Mouse (Mus musculus) testis, adult 10 weeks (tissue): ENCODE measurements around the gene Dvl1. TPM values are rescaled to one million over a fixed set of nuclear protein-coding genes. Genes with fewer than 3 reads are reported as not detected.

Source experiments
- polyA plus RNA-seq: library from polyadenylated mRNA; stranded (reverse); fragments of 350-450 nt; fragmentation: Illumina TruSeq; extraction: RNeasy Lipid Tissue Mini Kit (QIAGEN cat#74804); gene quantifications from one replicate; pipeline ENCODE4 v1.2.3, GENCODE M21; 2014; ENCODE audit warnings: low read depth, low replicate concordance

Gene Dvl1
- 6.2 TPM for polyA plus RNA-seq

DNA sequence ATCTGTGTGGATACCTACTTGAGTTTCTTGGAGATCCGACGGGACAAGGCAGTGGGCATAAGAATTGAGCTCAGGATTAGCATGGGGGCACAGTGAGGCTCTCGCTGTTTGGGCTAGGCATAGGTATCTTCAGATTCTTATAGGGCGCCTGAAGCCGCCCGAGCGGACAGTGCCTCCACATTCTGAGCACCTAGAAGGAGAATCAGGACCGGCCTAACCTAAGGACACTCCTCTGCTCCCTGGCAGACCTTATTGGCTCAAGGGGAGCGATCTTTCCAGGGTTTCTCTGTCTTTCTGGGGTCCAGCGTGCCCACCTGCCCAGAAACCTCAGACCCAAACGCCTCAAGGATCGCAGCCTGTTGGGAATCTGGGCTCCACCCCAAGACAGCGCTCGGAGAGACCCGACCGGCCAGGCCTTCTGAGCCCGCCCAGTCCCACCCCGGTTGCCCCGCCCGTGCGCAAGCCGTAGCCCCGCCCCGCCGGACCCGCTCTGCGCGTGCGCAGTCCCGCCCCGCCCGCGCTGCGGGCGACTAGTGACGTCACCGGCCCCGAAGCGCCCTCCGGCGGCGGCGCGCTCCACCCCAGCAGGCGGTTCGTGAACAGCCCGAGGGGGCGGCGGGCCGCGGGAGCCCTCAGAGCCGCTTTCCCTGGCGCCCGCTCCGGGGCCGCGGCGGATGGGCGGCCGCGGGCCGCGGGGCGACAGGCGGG, at the start of gene Dvl1:
Dvl1 (plus strand) TSS at position 532 of the 708 bp plus-strand sequence.

DNA sequence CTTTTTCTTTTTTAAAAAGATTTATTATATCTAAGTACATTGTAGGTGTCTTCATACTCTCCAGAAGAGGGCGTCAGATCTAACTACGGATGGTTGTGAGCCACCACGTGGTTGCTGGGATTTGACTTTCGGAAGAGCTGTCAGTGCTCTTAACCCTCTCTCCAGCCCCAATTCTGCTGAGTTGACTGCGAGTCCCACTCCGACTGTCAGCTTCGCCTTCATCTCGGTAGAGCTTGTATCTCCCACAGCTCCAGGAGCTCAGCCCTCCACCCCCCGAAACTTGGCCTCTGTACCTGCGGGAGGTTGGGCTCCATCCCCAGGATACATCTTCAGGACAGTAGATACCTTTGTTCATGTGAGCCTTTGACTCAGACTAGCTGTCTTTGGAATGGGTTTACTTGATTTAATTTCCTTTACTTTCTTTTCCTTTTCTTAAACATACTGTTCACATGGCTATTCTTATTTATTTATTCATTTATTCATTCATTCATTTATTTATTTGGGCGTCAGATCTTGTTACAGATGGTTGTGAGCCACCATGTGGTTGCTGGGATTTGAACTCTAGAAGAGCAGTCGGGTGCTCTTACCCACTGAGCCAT, 44.4 kb upstream of the Dvl1 start, which contains the start of gene Mrpl20:
Mrpl20 (plus strand) TSS at position 138 of the 599 bp plus-strand sequence.

DNA sequence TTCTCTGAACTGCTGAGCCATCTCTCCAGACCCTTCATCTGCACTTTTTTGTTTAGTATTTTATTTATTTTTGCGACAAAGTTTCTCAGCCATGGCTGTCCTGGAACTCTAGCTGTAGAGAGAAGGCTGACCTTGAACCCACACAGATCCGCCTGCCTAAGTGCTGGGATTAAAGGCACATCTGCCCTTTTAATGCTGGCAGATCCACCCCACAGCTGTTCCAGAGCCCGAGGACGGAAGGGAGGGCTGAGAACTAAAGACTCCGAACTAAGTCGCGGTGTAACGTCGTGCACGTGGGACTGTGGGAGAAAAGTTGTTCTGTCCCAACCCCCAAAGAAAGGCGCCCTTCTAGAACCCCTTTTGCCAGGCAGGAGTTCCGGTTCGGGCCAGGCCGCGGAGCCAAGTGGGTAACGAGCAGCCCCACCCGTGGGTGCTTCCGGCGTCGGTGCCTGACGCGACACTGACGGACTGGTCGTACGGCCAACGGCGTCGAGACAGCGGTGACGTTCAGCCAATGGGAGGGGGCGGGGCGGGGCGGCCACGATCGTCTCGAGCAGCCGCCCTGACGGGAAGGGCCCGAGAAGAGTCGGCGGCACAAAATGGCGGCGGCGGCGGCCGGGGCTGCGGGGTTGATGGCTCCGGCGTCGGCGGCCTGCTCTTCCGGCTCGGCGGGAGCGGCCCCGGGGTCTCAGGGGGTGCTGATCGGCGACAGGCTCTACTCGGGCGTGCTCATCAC, 35.1 kb upstream of the Dvl1 start, which contains the start of gene Ccnl2:
Ccnl2 (plus strand) TSS at position 561 of the 736 bp plus-strand sequence.

DNA sequence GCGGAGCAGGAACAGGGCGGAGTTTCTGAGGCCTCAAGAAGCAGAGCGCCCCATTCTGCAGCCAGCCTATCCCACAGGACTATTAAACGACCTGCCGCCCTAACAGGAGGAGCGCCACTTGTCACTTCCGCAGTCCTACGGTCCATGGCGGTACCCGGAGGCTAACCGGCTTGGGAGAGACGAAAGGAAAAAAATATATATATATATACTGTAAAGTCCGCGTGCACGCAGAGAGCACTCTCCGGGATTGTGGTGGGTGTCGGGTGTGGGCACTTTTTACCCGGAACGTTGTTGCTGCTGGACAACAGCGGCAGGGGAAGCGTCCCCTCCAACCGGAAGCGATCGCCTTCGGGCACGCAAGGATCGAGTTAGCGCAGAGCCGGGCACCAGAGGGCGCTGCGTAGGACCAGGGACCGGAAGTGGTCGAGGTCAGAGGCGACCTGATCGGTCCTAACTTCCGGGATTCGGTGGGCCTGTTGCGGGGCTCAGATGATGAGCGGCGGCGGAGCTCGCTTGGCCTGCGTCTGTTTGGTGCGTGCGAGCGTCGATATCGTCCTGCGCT, 15.9 kb upstream of the Dvl1 start, which contains the start of gene Aurkaip1:
Aurkaip1 (plus strand) TSS at position 68 of the 562 bp plus-strand sequence.

DNA sequence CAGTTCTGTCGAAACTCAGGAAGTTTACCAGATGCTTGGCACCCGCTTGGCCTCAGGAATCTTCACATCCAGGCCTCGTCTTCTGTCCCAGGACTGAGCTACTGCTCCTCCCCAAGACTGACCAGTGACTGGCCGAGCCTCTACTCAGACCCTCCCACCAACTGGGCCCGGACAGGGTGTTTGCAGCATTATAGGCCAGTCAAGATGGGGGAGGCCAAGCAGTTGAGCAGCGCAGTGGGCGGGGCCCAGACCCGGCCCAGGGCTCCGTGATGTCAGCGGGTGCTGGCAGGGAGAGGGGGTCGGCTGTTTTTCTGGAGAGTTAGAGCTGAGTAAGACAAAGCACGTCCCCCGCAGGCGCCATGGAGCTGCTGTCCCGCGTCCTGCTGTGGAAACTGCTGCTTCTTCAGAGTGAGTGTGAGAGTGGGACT, 7.7 kb upstream of the Dvl1 start, which contains the start of gene Mxra8:
Mxra8 (plus strand) TSS at position 198 of the 428 bp plus-strand sequence.

DNA sequence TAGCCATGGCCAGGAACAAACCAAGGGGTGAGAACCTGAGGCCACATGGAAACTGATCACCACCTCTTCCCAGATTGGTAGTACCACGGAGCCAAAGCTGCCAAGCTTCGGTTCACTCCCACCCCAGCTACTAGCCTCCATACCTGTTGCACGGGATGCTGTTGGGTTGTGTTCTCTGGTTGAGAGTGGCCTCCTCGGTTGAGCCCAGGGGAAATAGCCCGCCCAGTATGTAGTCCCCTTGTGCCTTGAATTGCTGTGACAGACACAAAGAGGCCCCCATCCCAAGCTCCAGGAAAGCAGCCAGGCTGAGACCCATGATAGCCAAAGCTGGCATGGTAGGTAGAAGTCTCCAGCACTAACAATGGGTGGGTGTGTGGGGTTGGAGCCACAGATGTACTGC, 15.8 kb downstream of the Dvl1 start, which contains the start of gene Tas1r3:
Tas1r3 (minus strand) TSS at position 362 of the 400 bp plus-strand sequence.

DNA sequence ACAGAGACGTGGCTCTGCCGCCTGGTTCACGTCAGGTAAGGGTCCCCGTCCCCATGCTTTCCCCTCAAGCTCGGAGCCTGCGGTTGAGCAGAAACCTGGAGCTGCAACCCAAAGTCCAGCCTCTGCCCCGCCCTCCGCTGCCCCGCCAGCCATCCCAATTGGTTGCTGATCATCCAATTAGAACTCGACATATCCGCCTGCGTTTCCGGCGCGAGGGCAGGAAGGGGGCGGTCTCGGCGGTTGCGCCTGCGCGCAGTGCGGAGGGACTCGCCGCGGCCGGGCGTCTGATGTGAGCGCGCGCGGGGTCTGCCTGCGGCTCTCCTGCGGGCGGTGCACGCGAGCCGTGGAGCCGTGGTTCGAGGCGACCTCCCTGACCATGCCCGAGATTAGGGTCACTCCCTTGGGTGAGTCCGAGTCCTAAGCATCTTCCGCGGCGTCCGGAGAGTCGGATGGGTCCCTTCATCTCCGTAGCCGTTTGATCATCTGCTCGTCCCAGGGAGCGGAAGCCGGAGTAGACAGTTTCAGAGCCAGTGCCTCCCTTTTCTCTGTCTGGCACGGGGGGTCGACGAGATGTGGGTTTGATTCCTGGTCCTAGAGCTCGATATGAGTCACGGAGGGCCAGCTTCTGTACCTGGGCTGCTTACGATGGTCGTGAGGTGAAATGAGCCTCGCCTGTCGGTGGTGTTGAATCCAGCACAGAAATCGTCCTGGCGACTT, 22.3 kb downstream of the Dvl1 start, which contains the start of the genes Cptp and Ints11:
Cptp (minus strand) TSS at position 124 of the 717 bp plus-strand sequence.
Ints11 (plus strand) TSS at position 230 of the 717 bp plus-strand sequence.

DNA sequence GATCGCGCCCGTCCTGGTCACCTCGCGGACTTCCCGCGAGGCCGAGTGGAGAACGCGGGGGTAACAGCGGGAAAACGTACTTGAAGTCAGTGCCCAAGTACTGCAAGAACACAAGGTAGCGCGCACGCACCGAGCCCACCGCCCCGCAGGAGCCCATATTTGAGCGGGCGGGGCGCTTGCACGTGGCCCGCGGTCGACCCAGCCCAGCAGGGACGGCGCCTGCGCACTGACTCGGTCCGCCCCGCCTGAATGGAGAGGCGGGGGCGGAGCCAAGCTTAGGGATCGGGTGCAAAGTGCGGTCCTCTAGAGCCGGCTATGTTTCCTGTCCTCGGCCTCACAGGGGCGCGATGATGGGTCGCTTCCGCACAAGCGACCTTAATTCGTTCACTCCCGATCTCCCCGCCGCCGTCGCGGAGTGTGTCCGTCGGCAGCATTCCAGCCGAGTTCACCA, 44.4 kb downstream of the Dvl1 start, which contains the start of the genes Pusl1 and Acap3:
Pusl1 (minus strand) TSS at position 231 of the 451 bp plus-strand sequence.
Acap3 (plus strand) TSS at position 272 of the 451 bp plus-strand sequence.

Other genes with a start within 250 kb of the Dvl1 start
- 5.4 TPM for gene Slc35e2, start 246.0 kb upstream of the Dvl1 start, polyA plus RNA-seq
- 73.4 TPM for gene Cdk11b, start 222.5 kb upstream of the Dvl1 start, polyA plus RNA-seq
- gene Gm10563, start 202.0 kb upstream of the Dvl1 start, polyA plus RNA-seq: not detected
- 0.27 TPM for gene Mmp23, start 194.0 kb upstream of the Dvl1 start, polyA plus RNA-seq
- 1.5 TPM for gene Mib2, start 178.2 kb upstream of the Dvl1 start, polyA plus RNA-seq
- not detected for gene Fndc10, start 153.1 kb upstream of the Dvl1 start, polyA plus RNA-seq
- 45.1 TPM for gene Ssu72, start 142.6 kb upstream of the Dvl1 start, polyA plus RNA-seq
- gene Tmem240, start 112.6 kb upstream of the Dvl1 start, polyA plus RNA-seq: not detected
- gene Atad3a, start 86.3 kb upstream of the Dvl1 start, polyA plus RNA-seq: 1.5 TPM
- gene Vwa1, start 72.7 kb upstream of the Dvl1 start, polyA plus RNA-seq: 0.57 TPM
- gene Tmem88b, start 61.5 kb upstream of the Dvl1 start, polyA plus RNA-seq: 1.7 TPM
- gene Ankrd65, start 57.0 kb upstream of the Dvl1 start, polyA plus RNA-seq: not detected
- 131 TPM for gene Mrpl20, start 44.5 kb upstream of the Dvl1 start, polyA plus RNA-seq
- gene Ccnl2, start 34.9 kb upstream of the Dvl1 start, polyA plus RNA-seq: 32.1 TPM
- 6.5 TPM for gene Aurkaip1, start 16.1 kb upstream of the Dvl1 start, polyA plus RNA-seq
- 91.8 TPM for gene Mxra8, start 7.7 kb upstream of the Dvl1 start, polyA plus RNA-seq
- gene Tas1r3, start 16.0 kb downstream of the Dvl1 start, polyA plus RNA-seq: 0.18 TPM
- gene Cptp, start 22.0 kb downstream of the Dvl1 start, polyA plus RNA-seq: 60.8 TPM
- gene Ints11, start 22.1 kb downstream of the Dvl1 start, polyA plus RNA-seq: 2.4 TPM
- gene Pusl1, start 44.4 kb downstream of the Dvl1 start, polyA plus RNA-seq: 0.56 TPM
- 1.0 TPM for gene Acap3, start 44.4 kb downstream of the Dvl1 start, polyA plus RNA-seq
- gene Ube2j2, start 96.4 kb downstream of the Dvl1 start, polyA plus RNA-seq: 156 TPM
- 8.9 TPM for gene C1qtnf12, start 114.9 kb downstream of the Dvl1 start, polyA plus RNA-seq
- gene B3galt6, start 145.2 kb downstream of the Dvl1 start, polyA plus RNA-seq: 1.7 TPM
- gene Sdf4, start 145.5 kb downstream of the Dvl1 start, polyA plus RNA-seq: 97.4 TPM
- gene Tnfrsf4, start 166.4 kb downstream of the Dvl1 start, polyA plus RNA-seq: not detected
- not detected for gene Tnfrsf18, start 178.8 kb downstream of the Dvl1 start, polyA plus RNA-seq
- 25.6 TPM for gene Ttll10, start 212.0 kb downstream of the Dvl1 start, polyA plus RNA-seq